Mouse (Mus musculus) lung, adult 2 months (tissue): ENCODE measurements around the gene Nt5c3.

ENCODE experiments used
- CTCF ChIP-seq: fragments of 200-500 bp; IDR thresholded peaks from 2 replicates; pipeline ENCODE4 v1.5.1; 2011; ENCODE audit warnings: mild to moderate bottlenecking, low read length, control low read depth; ENCODE audit not compliant: insufficient read depth
- POLR2A ChIP-seq: fragments of 200-500 bp; IDR thresholded peaks from 2 replicates; pipeline ENCODE4 v1.6.1; 2011; ENCODE audit warnings: low read depth, mild to moderate bottlenecking, control low read depth, low read length, borderline replicate concordance; ENCODE audit errors: extremely low read depth

DNA sequence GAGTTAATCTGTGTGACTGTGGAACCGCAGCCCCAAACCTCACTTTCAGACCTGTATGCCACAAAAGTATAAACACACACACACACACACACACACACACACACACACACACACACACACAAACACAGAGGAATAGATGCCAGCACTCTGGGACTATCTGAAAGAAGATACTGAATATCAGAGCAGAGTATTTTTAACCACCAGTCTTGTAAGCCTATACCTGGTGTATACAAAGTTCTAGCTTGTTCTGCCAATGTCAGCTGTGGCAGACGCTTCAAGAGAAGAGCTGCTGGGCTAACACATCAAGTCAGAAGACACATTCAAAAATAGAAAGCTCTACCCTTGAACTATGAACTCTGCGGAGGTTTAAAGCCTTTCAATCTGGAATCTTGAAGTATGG, 24.1 kb downstream of the Nt5c3 start:
- TF ChIP-seq CTCF = no peak
- no peak for TF ChIP-seq POLR2A
